Mouse (Mus musculus) MEL (cell line): ENCODE results near the gene Gata3.

Source experiments
- CHD1 ChIP-seq: IDR thresholded peaks from 2 replicates; pipeline ENCODE4 v1.6.1; 2012; ENCODE audit warnings: low read depth, mild to moderate bottlenecking, inconsistent platforms, low read length, improper control_type of control experiment
- CTCF ChIP-seq, 3 experiments: IDR thresholded peaks in 2 of 3; conservative IDR thresholded peaks in 1 of 3; 2 replicates each; pipeline ENCODE4 v1.5.1; 2011 to 2012; ENCODE audit warnings: low read length in 3 of 3, low read depth in 2 of 3, mild to moderate bottlenecking in 2 of 3, improper control_type of control experiment in 1 of 3, inconsistent platforms in 1 of 3, mixed read lengths in 1 of 3, moderate library complexity in 1 of 3; ENCODE audit not compliant: control insufficient read depth in 1 of 3, insufficient read depth in 1 of 3, poor library complexity in 1 of 3, severe bottlenecking in 1 of 3
- EP300 ChIP-seq, 2 experiments: IDR thresholded peaks; 2 replicates each; pipeline ENCODE4 v1.6.1; 2011; ENCODE audit warnings: improper control_type of control experiment in 2 of 2, low read length in 2 of 2, low read depth in 1 of 2, mild to moderate bottlenecking in 1 of 2
- HCFC1 ChIP-seq: IDR thresholded peaks from 2 replicates; pipeline ENCODE4 v1.6.1; 2012; ENCODE audit warnings: low read depth, mild to moderate bottlenecking, inconsistent platforms, low read length, improper control_type of control experiment, moderate library complexity
- MAFK ChIP-seq: IDR thresholded peaks from 2 replicates; pipeline ENCODE4 v1.6.1; 2011; ENCODE audit warnings: low read depth, mild to moderate bottlenecking, low read length, improper control_type of control experiment, borderline replicate concordance
- MAX ChIP-seq: IDR thresholded peaks from 2 replicates; pipeline ENCODE4 v1.6.1; 2011; ENCODE audit warnings: low read length, improper control_type of control experiment
- MAZ ChIP-seq: IDR thresholded peaks from 2 replicates; pipeline ENCODE4 v1.6.1; 2012; ENCODE audit warnings: low read depth, mild to moderate bottlenecking, inconsistent platforms, low read length, improper control_type of control experiment
- NRF1 ChIP-seq: IDR thresholded peaks from 2 replicates; pipeline ENCODE4 v1.6.1; 2014; ENCODE audit warnings: low read depth, mild to moderate bottlenecking, inconsistent platforms, low read length, improper control_type of control experiment, moderate library complexity; ENCODE audit not compliant: poor library complexity, insufficient read depth, severe bottlenecking
- POLR2A ChIP-seq, 2 experiments: IDR thresholded peaks; 2 replicates each; pipeline ENCODE4 v1.6.1; 2011 to 2012; ENCODE audit warnings: low read length in 2 of 2, mild to moderate bottlenecking in 2 of 2, control low read depth in 1 of 2, improper control_type of control experiment in 1 of 2, low read depth in 1 of 2, moderate library complexity in 1 of 2; ENCODE audit not compliant: control insufficient read depth in 1 of 2, insufficient read depth in 1 of 2, poor library complexity in 1 of 2
- POLR2AphosphoS5 ChIP-seq: IDR thresholded peaks from 2 replicates; pipeline ENCODE4 v1.6.1; 2012; ENCODE audit warnings: low read depth, borderline replicate concordance, mild to moderate bottlenecking, inconsistent platforms, low read length, moderate library complexity, mixed read lengths
- TAL1 ChIP-seq: IDR thresholded peaks from 2 replicates; pipeline ENCODE4 v1.6.1; 2012; ENCODE audit warnings: mild to moderate bottlenecking, inconsistent platforms, low read length, moderate library complexity, mixed read lengths
- TCF12 ChIP-seq: IDR thresholded peaks from 2 replicates; pipeline ENCODE4 v1.6.1; 2014; ENCODE audit warnings: low read depth, mild to moderate bottlenecking, inconsistent platforms, low read length, improper control_type of control experiment, moderate library complexity
- ZKSCAN1 ChIP-seq: IDR thresholded peaks from 2 replicates; pipeline ENCODE4 v1.6.1; 2012; ENCODE audit warnings: low read depth, mild to moderate bottlenecking, inconsistent platforms, low read length, improper control_type of control experiment, moderate library complexity
- ZNF384 ChIP-seq: IDR thresholded peaks from 2 replicates; pipeline ENCODE4 v1.6.1; 2012; ENCODE audit warnings: low read depth, mild to moderate bottlenecking, inconsistent platforms, low read length, improper control_type of control experiment

DNA sequence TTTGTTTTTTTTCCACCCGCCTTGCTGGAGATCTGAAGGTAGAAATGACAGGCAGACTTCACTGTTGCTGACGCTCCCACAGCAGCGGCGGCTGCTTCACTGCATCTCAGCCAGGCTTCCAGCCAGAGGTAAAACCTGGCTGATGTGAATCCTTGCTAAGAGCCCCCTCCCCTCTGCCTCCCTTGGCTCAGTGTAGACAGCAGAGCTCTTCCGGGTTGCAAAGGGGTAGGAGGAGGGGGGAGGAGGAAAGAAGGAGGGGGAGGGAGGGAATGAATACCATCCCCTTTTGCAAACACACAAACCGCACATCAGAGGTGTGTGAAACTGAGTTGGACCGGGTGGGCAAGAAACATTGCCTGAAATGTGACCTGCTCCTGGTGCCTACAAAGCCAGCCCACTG lies 2.2 kb downstream of the Gata3 start:
- TF ChIP-seq CTCF (IDR thresholded peaks at IDR 0.05 in 2 of 3, conservative IDR thresholded peaks at IDR 0.05 in 1 of 3; ENCODE audit: control insufficient read depth in 1 of 3, insufficient read depth in 1 of 3, low read depth in 2 of 3, low read length in 3 of 3, poor library complexity in 1 of 3, severe bottlenecking in 1 of 3) (no peak), CHD1 (no peak), POLR2A (IDR thresholded peaks at IDR 0.05; ENCODE audit: control insufficient read depth in 1 of 2, insufficient read depth in 1 of 2, low read depth in 1 of 2, low read length in 2 of 2, poor library complexity in 1 of 2) (no peak), MAX (no peak), NRF1 (no peak), POLR2AphosphoS5 (no peak), MAZ (no peak), ZNF384 (no peak), EP300 (IDR thresholded peaks at IDR 0.05; ENCODE audit: low read depth in 1 of 2, low read length in 2 of 2) (no peak), ZKSCAN1 (no peak), TCF12 (no peak), MAFK (no peak), HCFC1 (no peak), TAL1 (no peak)
